Mouse (Mus musculus) olfactory bulb, adult 2 months (tissue): Measurements from ENCODE around the gene Alox12. TPM values are rescaled to one million over a fixed set of nuclear protein-coding genes. Genes with fewer than 3 reads are reported as not detected.

Experiments
- H3K27ac ChIP-seq: fragments of 200-500 bp; 2 replicates; pipeline ENCODE4 v1.5.1; 2012; ENCODE audit warnings: low read depth, low read length; ENCODE audit not compliant: insufficient read depth
- H3K4me1 ChIP-seq: fragments of 200-500 bp; 2 replicates; pipeline ENCODE4 v1.6.1; 2012; ENCODE audit warnings: low read length; ENCODE audit not compliant: control insufficient read depth, insufficient read depth
- H3K4me3 ChIP-seq: fragments of 200-500 bp; 2 replicates; pipeline ENCODE4 v1.5.1; 2012; ENCODE audit warnings: mild to moderate bottlenecking, low read depth, low read length, moderate library complexity; ENCODE audit not compliant: insufficient read depth
- CTCF ChIP-seq: fragments of 200-500 bp; IDR thresholded peaks from 2 replicates; pipeline ENCODE4 v1.5.1; 2012; ENCODE audit warnings: low read depth, mild to moderate bottlenecking, low read length, moderate library complexity; ENCODE audit not compliant: insufficient read depth
- POLR2A ChIP-seq: fragments of 200-500 bp; IDR thresholded peaks from 2 replicates; pipeline ENCODE4 v1.6.1; 2012; ENCODE audit warnings: mild to moderate bottlenecking, low read depth, low read length, moderate library complexity; ENCODE audit not compliant: insufficient read depth
- WGBS: fragments of 180-500 bp; shearing (Covaris S2); methylation state at CpG from one replicate; pipeline ENCODE4 v1.1.7; 2018; 5-methylcytosine and 5-hydroxymethylcytosine counted together
- polyA plus RNA-seq: library from polyadenylated mRNA; stranded (reverse); fragments of >200 nt; gene quantifications from 2 replicates; pipeline ENCODE4 v1.2.4, GENCODE M21; 2012; ENCODE audit warnings: low replicate concordance; ENCODE audit not compliant: missing spikeins, insufficient read depth, insufficient read length

The Alox12 gene
- polyA plus RNA-seq, 1 experiment = not detected

GRCm38 (mm10) chr11:70250150-70250549 is 5.0 kb downstream of the Alox12 start:
- Histone ChIP-seq H3K4me3 (no peak overlapping the region), H3K27ac (no peak overlapping the region), H3K4me1 (peaks cover 14% of the 10 kb centered on the region)
- TF ChIP-seq CTCF (no peak), POLR2A (no peak)
- WGBS = 67% methylated on average over 11 of the region's 11 CpGs

- WGBS = 54% methylated on average over 9 of the region's 9 CpGs
- Histone ChIP-seq H3K27ac (no peak overlapping the region), H3K4me3 (no peak overlapping the region), H3K4me1 (no peaks in the 10 kb centered on the region)
- no peak for TF ChIP-seq POLR2A
- TF ChIP-seq CTCF = no peak
Observed at GRCm38 (mm10) chr11:70247136-70247845, 7.9 kb downstream of the Alox12 start.

GRCm38 (mm10) chr11:70242591-70242990 is 12.6 kb downstream of the Alox12 start:
- no peak overlapping the region for H3K27ac ChIP-seq
- H3K4me1 ChIP-seq = peaks cover 3% of the 10 kb centered on the region; the same call in 1 of the 2 replicates
- TF ChIP-seq POLR2A (no peak), CTCF (no peak)
- no peak overlapping the region for H3K4me3 ChIP-seq
- 74% methylated on average over 11 of the region's 11 CpGs for WGBS

GRCm38 (mm10) chr11:70239541-70240279 is 15.4 kb downstream of the Alox12 start, which contains the start of the genes Gm21988 and Rnasek:
Gene Gm21988, minus strand, starts transcription at chr11:70239830.
Gene Rnasek, minus strand, starts transcription at chr11:70239842.
- under 1% methylated on average over 33 of the region's 35 CpGs for WGBS

GRCm38 (mm10) chr11:70238591-70239440 is 16.3 kb downstream of the Alox12 start:
- TF ChIP-seq CTCF = no peak
- TF ChIP-seq POLR2A = no peak
- 6% methylated on average over 23 of the region's 23 CpGs for WGBS
- Histone ChIP-seq H3K4me3 (peak overlapping the region; percentile 92), H3K4me1 (peaks cover 21% of the 10 kb centered on the region), H3K27ac (peak overlapping the region; percentile 84)

More at GRCm38 (mm10) chr11:70239541-70240279, 15.4 kb downstream of the Alox12 start, which contains the start of the genes Gm21988 and Rnasek:
- peaks cover 12% of the 10 kb centered on the region for H3K4me1 ChIP-seq
- peak within 1 kb of the TSS; percentile 92 for H3K4me3 ChIP-seq
- TF ChIP-seq POLR2A (peak; percentile 91), CTCF (no peak)
- H3K27ac ChIP-seq = peak within 1 kb of the TSS; percentile 98

GRCm38 (mm10) chr11:70237457-70238167 is 17.5 kb downstream of the Alox12 start, which contains the start of gene 0610010K14Rik:
Gene 0610010K14Rik, minus strand, starts transcription at chr11:70237914.
- TF ChIP-seq POLR2A = peak; percentile 84
- TF ChIP-seq CTCF = peak; percentile 55; the same call in 1 of the 2 replicates
- Histone ChIP-seq H3K4me1 (peaks cover 24% of the 10 kb centered on the region), H3K4me3 (peak within 1 kb of the TSS; percentile 92), H3K27ac (peak within 1 kb of the TSS; percentile 84)
- under 1% methylated on average over 51 of the region's 70 CpGs for WGBS

- H3K4me3 ChIP-seq = peak overlapping the region; percentile 32; the same call in 1 of the 2 replicates
- peaks cover 24% of the 10 kb centered on the region for H3K4me1 ChIP-seq
- TF ChIP-seq POLR2A = no peak
- no peak for TF ChIP-seq CTCF
- H3K27ac ChIP-seq = 0 out of 2 replicates have a peak overlapping the region, but pooled peaks have one; percentile 71
- WGBS = 18% methylated on average over 7 of the region's 7 CpGs
Observed at GRCm38 (mm10) chr11:70236717-70237116, 18.4 kb downstream of the Alox12 start.

- WGBS = 89% methylated on average over 12 of the region's 12 CpGs
- H3K4me3 ChIP-seq = no peak overlapping the region
- H3K27ac ChIP-seq = no peak overlapping the region
- peaks cover 25% of the 10 kb centered on the region for H3K4me1 ChIP-seq
- TF ChIP-seq POLR2A (no peak), CTCF (no peak)
Observed at GRCm38 (mm10) chr11:70235254-70235900, 19.8 kb downstream of the Alox12 start.
